Mouse (Mus musculus) neural tube, embryonic 14.5 days (tissue): ENCODE measurements at regions not wholly inside any gene's neighbourhood (a gene's known extent, or its start where the extent isn't known, plus 50 kb on each side); places are given as distances from the start of the nearest gene placed in this dataset.
"Not testable (repeated sequence)": the region's sequence is repeated elsewhere in the genome, so short reads cannot be mapped to it uniquely, and the experiment has no call there.

Experiments used
- ATAC-seq: fragments of 200-750 bp; cut with Nextera tagmentation; 2 replicates; pipeline ENCODE4 v1.8.0; 2017; ENCODE audit warnings: low read depth, mild to moderate bottlenecking, moderate TSS enrichment, moderate library complexity
- H3K27ac ChIP-seq: fragments of 300-500 bp; sonication (generic); 2 replicates; pipeline ENCODE4 v1.5.1; 2014; ENCODE audit warnings: low read depth, mild to moderate bottlenecking, control low read depth, low read length, moderate library complexity, mixed read lengths
- H3K27me3 ChIP-seq: fragments of 300-500 bp; sonication (generic); 2 replicates; pipeline ENCODE4 v1.6.1; 2014; ENCODE audit warnings: low read length; ENCODE audit not compliant: control insufficient read depth, insufficient read depth
- H3K36me3 ChIP-seq: fragments of 300-500 bp; sonication (generic); 2 replicates; pipeline ENCODE4 v1.6.1; 2014; ENCODE audit warnings: low read length, mixed read lengths; ENCODE audit not compliant: control insufficient read depth, insufficient read depth
- H3K4me1 ChIP-seq: fragments of 300-500 bp; sonication (generic); 2 replicates; pipeline ENCODE4 v1.6.1; 2014; ENCODE audit warnings: low read length; ENCODE audit not compliant: control insufficient read depth, insufficient read depth
- H3K4me2 ChIP-seq: fragments of 300-500 bp; sonication (generic); 2 replicates; pipeline ENCODE4 v1.6.1; 2014; ENCODE audit warnings: mild to moderate bottlenecking, low read depth, low read length, control low read depth
- H3K4me3 ChIP-seq: fragments of 300-500 bp; sonication (generic); 2 replicates; pipeline ENCODE4 v1.5.1; 2014; ENCODE audit warnings: low read depth, low read length, control low read depth, mixed read lengths
- H3K9ac ChIP-seq: fragments of 300-500 bp; sonication (generic); replicated peaks from 2 replicates; pipeline ENCODE4 v1.6.1; 2014; ENCODE audit warnings: low read depth, mild to moderate bottlenecking, control low read depth, low read length, mixed read lengths
- H3K9me3 ChIP-seq: fragments of 300-500 bp; sonication (generic); 2 replicates; pipeline ENCODE4 v1.6.1; 2016; ENCODE audit warnings: low read length; ENCODE audit not compliant: control insufficient read depth
- WGBS: fragments of 180-500 bp; shearing (Covaris S2); extraction: QIAGEN DNeasy Blood & Tissue Kit; methylation state at CpG from one replicate; pipeline ENCODE4 v1.1.7; 2014; 5-methylcytosine and 5-hydroxymethylcytosine counted together

GRCm38 (mm10) chr10:99320797-99321196 lies 57.8 kb downstream of the Dusp6 start:
- H3K9ac ChIP-seq, result no peak overlapping the region
- no peaks in the 10 kb centered on the region for H3K36me3 ChIP-seq
- no peaks in the 10 kb centered on the region for H3K9me3 ChIP-seq
- no peak overlapping the region for H3K27ac ChIP-seq
- no peaks in the 10 kb centered on the region for H3K27me3 ChIP-seq
- no peaks in the 10 kb centered on the region for H3K4me1 ChIP-seq
- no peak for ATAC-seq
- H3K4me3 ChIP-seq, result no peak overlapping the region
- H3K4me2 ChIP-seq, result no peak overlapping the region
- 80% methylated on average over 8 of the region's 8 CpGs for WGBS

GRCm38 (mm10) chr10:99323358-99323757 lies 60.3 kb downstream of the Dusp6 start:
- 79% methylated on average over 8 of the region's 8 CpGs for WGBS

GRCm38 (mm10) chr10:99327501-99327900 lies 64.5 kb downstream of the Dusp6 start:
- Histone ChIP-seq H3K9me3 (no peaks in the 10 kb centered on the region), H3K9ac (no peak overlapping the region), H3K27me3 (no peaks in the 10 kb centered on the region), H3K4me1 (no peaks in the 10 kb centered on the region), H3K36me3 (no peaks in the 10 kb centered on the region), H3K4me3 (no peak overlapping the region), H3K4me2 (no peak overlapping the region), H3K27ac (no peak overlapping the region)
- 90% methylated on average over 2 of the region's 2 CpGs for whole genome bisulfite sequencing
- ATAC-seq, result no peak

More at GRCm38 (mm10) chr10:99323358-99323757, 60.3 kb downstream of the Dusp6 start:
- H3K36me3 ChIP-seq, result no peaks in the 10 kb centered on the region
- no peak overlapping the region for H3K4me3 ChIP-seq
- H3K4me1 ChIP-seq, result no peaks in the 10 kb centered on the region
- H3K27me3 ChIP-seq, result no peaks in the 10 kb centered on the region
- no peaks in the 10 kb centered on the region for H3K9me3 ChIP-seq
- no peak overlapping the region for H3K27ac ChIP-seq
- H3K4me2 ChIP-seq, result no peak overlapping the region
- H3K9ac ChIP-seq, result no peak overlapping the region
- no peak for ATAC-seq

- no peaks in the 10 kb centered on the region for H3K4me1 ChIP-seq
- no peaks in the 10 kb centered on the region for H3K36me3 ChIP-seq
- H3K27me3 ChIP-seq, result no peaks in the 10 kb centered on the region
- no peak overlapping the region for H3K4me2 ChIP-seq
- WGBS, result 92% methylated on average over 8 of the region's 8 CpGs
- no peak overlapping the region for H3K27ac ChIP-seq
- H3K9ac ChIP-seq, result no peak overlapping the region
- no peak for ATAC-seq
- H3K4me3 ChIP-seq, result no peak overlapping the region
- H3K9me3 ChIP-seq, result no peaks in the 10 kb centered on the region
Observed at GRCm38 (mm10) chr10:99328568-99328967, 65.5 kb downstream of the Dusp6 start.

- WGBS, result 88% methylated on average over 6 of the region's 6 CpGs
- Histone ChIP-seq H3K4me2 (no peak overlapping the region), H3K9ac (no peak overlapping the region), H3K27ac (no peak overlapping the region), H3K9me3 (no peaks in the 10 kb centered on the region), H3K4me1 (no peaks in the 10 kb centered on the region), H3K36me3 (no peaks in the 10 kb centered on the region), H3K4me3 (no peak overlapping the region), H3K27me3 (no peaks in the 10 kb centered on the region)
- ATAC-seq, result no peak
Observed at GRCm38 (mm10) chr10:99329469-99329868, 66.4 kb downstream of the Dusp6 start.

- Histone ChIP-seq H3K36me3 (no peaks in the 10 kb centered on the region), H3K9me3 (no peaks in the 10 kb centered on the region), H3K4me1 (no peaks in the 10 kb centered on the region), H3K4me2 (no peak overlapping the region), H3K4me3 (no peak overlapping the region), H3K27ac (no peak overlapping the region), H3K9ac (no peak overlapping the region), H3K27me3 (no peaks in the 10 kb centered on the region)
- no peak for ATAC-seq
- WGBS, result 48% methylated on average over 7 of the region's 7 CpGs
Observed at GRCm38 (mm10) chr10:99330519-99330918, 67.5 kb downstream of the Dusp6 start.

GRCm38 (mm10) chr10:99331876-99332275 lies 68.8 kb downstream of the Dusp6 start:
- Histone ChIP-seq H3K27me3 (no peaks in the 10 kb centered on the region), H3K4me1 (no peaks in the 10 kb centered on the region), H3K27ac (no peak overlapping the region), H3K9ac (no peak overlapping the region), H3K9me3 (no peaks in the 10 kb centered on the region), H3K4me2 (no peak overlapping the region), H3K4me3 (no peak overlapping the region), H3K36me3 (no peaks in the 10 kb centered on the region)
- WGBS, result 94% methylated on average over 12 of the region's 12 CpGs
- no peak for ATAC-seq

- 31% methylated on average over 5 of the region's 5 CpGs for WGBS
- no peaks in the 10 kb centered on the region for H3K36me3 ChIP-seq
Observed at GRCm38 (mm10) chr10:99333831-99334230, 70.8 kb downstream of the Dusp6 start.

GRCm38 (mm10) chr10:99336091-99336490 lies 73.1 kb downstream of the Dusp6 start:
- 78% methylated on average over 4 of the region's 4 CpGs for WGBS
- no peak overlapping the region for H3K27ac ChIP-seq
- no peaks in the 10 kb centered on the region for H3K36me3 ChIP-seq
- H3K9ac ChIP-seq, result no peak overlapping the region
- no peaks in the 10 kb centered on the region for H3K9me3 ChIP-seq
- no peaks in the 10 kb centered on the region for H3K27me3 ChIP-seq
- H3K4me2 ChIP-seq, result no peak overlapping the region
- no peak overlapping the region for H3K4me3 ChIP-seq
- H3K4me1 ChIP-seq, result no peaks in the 10 kb centered on the region
- no peak for ATAC-seq

More at GRCm38 (mm10) chr10:99333831-99334230, 70.8 kb downstream of the Dusp6 start:
- H3K27me3 ChIP-seq, result no peaks in the 10 kb centered on the region
- no peak overlapping the region for H3K4me2 ChIP-seq
- no peak overlapping the region for H3K9ac ChIP-seq
- no peaks in the 10 kb centered on the region for H3K9me3 ChIP-seq
- H3K27ac ChIP-seq, result no peak overlapping the region
- ATAC-seq, result no peak
- H3K4me1 ChIP-seq, result no peaks in the 10 kb centered on the region
- no peak overlapping the region for H3K4me3 ChIP-seq

GRCm38 (mm10) chr10:99338790-99339189 lies 75.8 kb downstream of the Dusp6 start:
- H3K36me3 ChIP-seq, H3K9ac ChIP-seq, H3K27me3 ChIP-seq, H3K4me3 ChIP-seq, H3K4me2 ChIP-seq, H3K4me1 ChIP-seq, H3K27ac ChIP-seq, ATAC-seq, H3K9me3 ChIP-seq: not testable (repeated sequence)
- WGBS, result 92% methylated on average over 8 of the region's 11 CpGs
